Mouse (Mus musculus) limb, embryonic 14.5 days (tissue): Measurements from ENCODE around the gene Pdgfra. TPM values are rescaled to one million over a fixed set of nuclear protein-coding genes. Genes with fewer than 3 reads are reported as not detected.

Experiments
- ATAC-seq: fragments of 200-750 bp; cut with Nextera tagmentation; 2 replicates; pipeline ENCODE4 v1.8.0; 2017; ENCODE audit warnings: low read depth, moderate number of reproducible peaks, moderate TSS enrichment; ENCODE audit not compliant: low FRiP score
- DNase-seq: peaks from one replicate; pipeline ENCODE4 v3.0.0-alpha.2; 2015; ENCODE audit warnings: low spot score
- H3K27ac ChIP-seq: fragments of 300-500 bp; sonication (generic); replicated peaks from 2 replicates; pipeline ENCODE4 v1.5.1; 2014; ENCODE audit warnings: low read depth, mild to moderate bottlenecking, low read length, moderate library complexity, mixed read lengths
- H3K27me3 ChIP-seq: fragments of 300-500 bp; sonication (generic); 2 replicates; pipeline ENCODE4 v1.6.1; 2014; ENCODE audit warnings: low read length, mixed read lengths; ENCODE audit not compliant: control insufficient read depth, insufficient read depth
- H3K36me3 ChIP-seq: fragments of 300-500 bp; sonication (generic); 2 replicates; pipeline ENCODE4 v1.6.1; 2014; ENCODE audit warnings: mild to moderate bottlenecking, low read length, moderate library complexity, mixed read lengths; ENCODE audit not compliant: control insufficient read depth, insufficient read depth
- H3K4me1 ChIP-seq: fragments of 300-500 bp; sonication (generic); 2 replicates; pipeline ENCODE4 v1.6.1; 2014; ENCODE audit warnings: antibody characterized with exemption, low read length, mixed read lengths; ENCODE audit not compliant: control insufficient read depth, insufficient read depth
- H3K4me2 ChIP-seq: fragments of 300-500 bp; sonication (generic); replicated peaks from 2 replicates; pipeline ENCODE4 v1.6.1; 2014; ENCODE audit warnings: low read depth, mild to moderate bottlenecking, low read length, moderate library complexity; ENCODE audit not compliant: severe bottlenecking
- H3K4me3 ChIP-seq: fragments of 300-500 bp; sonication (generic); replicated peaks from 2 replicates; pipeline ENCODE4 v1.5.1; 2014; ENCODE audit warnings: low read length
- H3K9ac ChIP-seq: fragments of 300-500 bp; sonication (generic); 2 replicates; pipeline ENCODE4 v1.6.1; 2014; ENCODE audit warnings: mild to moderate bottlenecking, low read depth, low read length, moderate library complexity; ENCODE audit not compliant: severe bottlenecking
- H3K9me3 ChIP-seq: fragments of 300-500 bp; sonication (generic); 2 replicates; pipeline ENCODE4 v1.6.1; 2016; ENCODE audit warnings: low read length; ENCODE audit not compliant: control insufficient read depth
- POLR2A ChIP-seq: fragments of 200-500 bp; IDR thresholded peaks from 2 replicates; pipeline ENCODE4 v1.8.0; 2012; ENCODE audit warnings: inconsistent platforms, mild to moderate bottlenecking, moderate library complexity, borderline replicate concordance; ENCODE audit not compliant: insufficient read depth, insufficient read length; ENCODE audit errors: extremely low read depth
- WGBS: fragments of 180-500 bp; shearing (Covaris S2); extraction: QIAGEN DNeasy Blood & Tissue Kit; methylation state at CpG from one replicate; pipeline ENCODE4 v1.1.7; 2014; 5-methylcytosine and 5-hydroxymethylcytosine counted together
- polyA plus RNA-seq, 2 experiments: library from polyadenylated mRNA; depleted of rRNA in 1 of 2; stranded (reverse) in 1 of 2; unstranded in 1 of 2; fragments of >200 nt; fragmentation: Nextera tagmentation in 1 of 2; extraction: Ambion mirVana in 1 of 2; gene quantifications; 2 replicates each; pipeline versions ENCODE4 v1.2.1 to v1.2.3; 2012 to 2014

The Pdgfra gene
- polyA plus RNA-seq, 2 experiments: 115 to 122 TPM

DNA sequence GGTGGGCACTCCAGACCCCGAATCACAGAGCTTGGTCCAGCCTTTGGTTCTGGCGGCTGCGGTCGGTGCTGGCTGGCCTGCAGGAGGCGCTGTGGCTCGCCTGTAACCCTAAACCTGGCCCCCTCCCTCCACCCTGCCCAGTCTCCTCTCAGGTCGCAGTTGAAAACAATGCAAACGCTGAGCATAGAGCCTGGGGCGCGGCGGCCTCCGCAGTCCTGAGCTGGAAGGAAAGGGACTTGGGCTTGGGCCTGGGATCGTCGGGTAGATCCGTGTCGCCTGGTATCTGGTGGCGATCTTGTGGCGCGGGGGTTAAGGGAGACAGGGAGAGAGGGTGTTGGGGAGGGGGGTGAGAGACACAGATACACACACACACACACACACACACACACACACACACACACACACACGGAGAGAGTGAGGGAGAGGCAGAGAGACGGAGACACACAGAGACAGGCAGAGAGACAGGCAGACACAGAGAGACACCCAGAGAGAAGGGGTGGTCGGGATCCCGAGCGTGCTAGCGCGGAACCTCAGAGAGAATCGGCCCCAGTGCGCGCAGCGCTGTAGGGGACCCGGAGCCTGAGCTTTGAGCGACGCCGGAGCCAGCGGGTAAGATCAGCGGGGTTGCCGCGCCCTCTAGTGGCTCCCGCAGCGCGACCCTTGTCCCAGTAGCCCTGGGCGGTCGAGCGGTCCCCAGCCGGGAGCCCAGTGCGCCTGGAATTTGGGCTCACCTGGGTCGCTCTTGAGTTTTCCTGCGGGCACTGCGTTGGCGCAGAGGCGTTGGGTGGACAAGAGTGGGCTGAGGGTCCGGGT is 3.9 kb downstream of the Pdgfra start:
- WGBS: under 1% methylated on average over 44 of the region's 52 CpGs
- H3K36me3 ChIP-seq: peaks cover 29% of the 10 kb centered on the region
- H3K27ac ChIP-seq: peak overlapping the region; percentile 100
- peak; percentile 85 for DNase-seq
- H3K9me3 ChIP-seq: no peaks in the 10 kb centered on the region
- peak overlapping the region; percentile 76 for H3K4me3 ChIP-seq
- peak overlapping the region; percentile 74 for H3K4me2 ChIP-seq
- peaks cover 9% of the 10 kb centered on the region for H3K4me1 ChIP-seq
- ATAC-seq: peak; percentile 60
- H3K9ac ChIP-seq: peak overlapping the region; percentile 99
- H3K27me3 ChIP-seq: no peaks in the 10 kb centered on the region
- TF ChIP-seq POLR2A: 0 out of 2 replicates have a peak, but pooled peaks have one; percentile 28

GRCm38 (mm10) chr5:75156554-75157036 is 4.5 kb downstream of the Pdgfra start:
- TF ChIP-seq POLR2A: no peak
- DNase-seq (peak; percentile 45), ATAC-seq (no peak)
- peak overlapping the region; percentile 74 for H3K4me2 ChIP-seq
- H3K4me3 ChIP-seq: peak overlapping the region; percentile 76
- no peaks in the 10 kb centered on the region for H3K9me3 ChIP-seq
- H3K4me1 ChIP-seq: peaks cover 10% of the 10 kb centered on the region
- peaks cover 33% of the 10 kb centered on the region for H3K36me3 ChIP-seq
- under 1% methylated on average over 20 of the region's 21 CpGs for WGBS
- peak overlapping the region; percentile 99 for H3K9ac ChIP-seq
- no peaks in the 10 kb centered on the region for H3K27me3 ChIP-seq
- H3K27ac ChIP-seq: peak overlapping the region; percentile 100

GRCm38 (mm10) chr5:75157038-75157437 is 4.9 kb downstream of the Pdgfra start:
- peak overlapping the region; percentile 76 for H3K4me3 ChIP-seq
- ATAC-seq: no peak
- peak overlapping the region; percentile 99 for H3K9ac ChIP-seq
- peak overlapping the region; percentile 100 for H3K27ac ChIP-seq
- WGBS: 0% methylated on average over 3 of the region's 3 CpGs
- no peaks in the 10 kb centered on the region for H3K27me3 ChIP-seq
- H3K36me3 ChIP-seq: peaks cover 37% of the 10 kb centered on the region
- peak overlapping the region; percentile 74 for H3K4me2 ChIP-seq
- DNase-seq: peak; percentile 93
- H3K4me1 ChIP-seq: peaks cover 12% of the 10 kb centered on the region
- no peaks in the 10 kb centered on the region for H3K9me3 ChIP-seq
- no peak for TF ChIP-seq POLR2A

DNA sequence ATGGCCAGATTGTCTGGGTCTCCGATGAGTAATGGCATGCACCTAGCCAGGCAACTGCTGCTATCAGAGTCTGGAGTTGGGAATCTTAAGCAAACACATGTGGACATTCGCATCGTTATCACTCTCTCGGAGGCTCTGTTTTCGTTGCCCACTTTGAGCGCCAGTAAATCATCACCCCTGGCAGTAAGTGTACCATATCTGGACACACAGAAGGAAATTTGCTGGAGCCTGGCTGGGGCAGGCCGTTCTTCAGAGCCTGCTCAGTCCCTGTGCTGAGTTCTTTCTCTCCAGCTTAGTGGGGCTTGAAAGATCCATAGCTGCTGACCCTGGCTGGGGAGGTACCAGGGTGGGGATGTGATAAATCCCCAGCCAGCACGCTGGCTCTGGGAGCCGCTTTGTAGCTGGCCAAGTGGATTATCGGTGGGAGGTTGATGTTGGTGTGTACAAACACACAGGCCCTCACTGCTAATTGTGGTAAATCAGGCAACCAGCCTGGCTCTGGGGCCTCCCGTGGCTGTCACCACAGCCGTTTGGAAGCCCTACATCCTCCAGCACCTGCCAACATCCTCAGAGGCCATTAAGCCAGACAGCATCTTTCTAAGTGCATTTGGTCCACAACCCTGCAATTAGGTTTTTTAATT is 8.6 kb downstream of the Pdgfra start:
- DNase-seq: no peak
- Histone ChIP-seq H3K4me2 (peak overlapping the region; percentile 18; the same call in 1 of the 2 replicates), H3K27me3 (no peaks in the 10 kb centered on the region), H3K36me3 (peaks cover 74% of the 10 kb centered on the region), H3K4me3 (no peak overlapping the region; the same call in 1 of the 2 replicates), H3K9ac (0 out of 2 replicates have a peak overlapping the region, but pooled peaks have one; percentile 16), H3K9me3 (no peaks in the 10 kb centered on the region), H3K4me1 (peaks cover 13% of the 10 kb centered on the region), H3K27ac (no peak overlapping the region)
- no peak for TF ChIP-seq POLR2A
- 46% methylated on average over 12 of the region's 12 CpGs for WGBS
- ATAC-seq: no peak

GRCm38 (mm10) chr5:75161586-75161985 is 9.5 kb downstream of the Pdgfra start:
- DNase-seq: no peak
- no peak overlapping the region for H3K9ac ChIP-seq
- H3K27ac ChIP-seq: no peak overlapping the region
- no peak overlapping the region for H3K4me2 ChIP-seq
- H3K4me1 ChIP-seq: peaks cover 13% of the 10 kb centered on the region
- TF ChIP-seq POLR2A: no peak
- no peaks in the 10 kb centered on the region for H3K9me3 ChIP-seq
- no peaks in the 10 kb centered on the region for H3K27me3 ChIP-seq
- H3K4me3 ChIP-seq: no peak overlapping the region
- H3K36me3 ChIP-seq: peaks cover 83% of the 10 kb centered on the region
- ATAC-seq: no peak
- 86% methylated on average over 6 of the region's 6 CpGs for WGBS
